Mouse (Mus musculus): ENCODE data around the gene Gm49366.
"Not testable (repeated sequence)": the region's sequence is repeated elsewhere in the genome, so short reads cannot be mapped to it uniquely, and the experiment has no call there.

GRCm38 (mm10) chr12:84050744-84051143 lies 12.0 kb downstream of the Gm49366 start:
- not testable (repeated sequence) for TF ChIP-seq POLR2A (IDR thresholded peaks at IDR 0.05; ENCODE audit: control insufficient read depth, low read depth, low read length); CTCF (IDR thresholded peaks at IDR 0.05; ENCODE audit: control insufficient read depth, insufficient read depth, insufficient replicate concordance, low read depth, low read length)
